Mouse (Mus musculus): ENCODE results near the gene Arr3. TPM values are rescaled to one million over a fixed set of nuclear protein-coding genes. Genes with fewer than 3 reads are reported as not detected.
A peak's percentile ranks its signal among the peaks of the same experiment; 100 is the strongest.

Arr3 gene
- polyA plus RNA-seq (2012; rRNA removed) = not detected in 2 replicates

GRCm38 (mm10) chrX:100605314-100605713 lies at the start of gene Arr3:
Gene Arr3, plus strand, starts transcription at chrX:100605497.
- no peak for DNase-seq (ENCODE audit: low read depth)

DNA sequence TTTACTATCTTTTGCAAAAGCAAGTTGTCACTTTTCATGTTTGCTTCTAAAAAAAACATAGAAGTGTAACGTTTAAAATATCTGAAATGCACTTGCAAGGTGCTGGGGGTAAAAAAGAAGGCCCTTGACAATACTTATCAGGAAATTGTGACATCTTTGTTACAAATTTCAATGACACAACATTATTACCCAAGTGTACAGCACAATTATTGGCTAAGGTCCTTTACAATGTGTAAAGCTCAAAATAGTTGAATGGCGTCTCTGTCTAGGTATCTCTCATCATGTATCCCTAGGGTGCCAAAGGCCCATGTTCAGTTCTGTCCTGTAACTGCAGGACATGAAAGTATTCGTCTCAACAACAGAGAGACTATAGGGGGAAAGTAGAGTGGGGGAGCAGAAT lies 49.3 kb upstream of the Arr3 start:
- no peak for DNase-seq (ENCODE audit: low read depth)

DNA sequence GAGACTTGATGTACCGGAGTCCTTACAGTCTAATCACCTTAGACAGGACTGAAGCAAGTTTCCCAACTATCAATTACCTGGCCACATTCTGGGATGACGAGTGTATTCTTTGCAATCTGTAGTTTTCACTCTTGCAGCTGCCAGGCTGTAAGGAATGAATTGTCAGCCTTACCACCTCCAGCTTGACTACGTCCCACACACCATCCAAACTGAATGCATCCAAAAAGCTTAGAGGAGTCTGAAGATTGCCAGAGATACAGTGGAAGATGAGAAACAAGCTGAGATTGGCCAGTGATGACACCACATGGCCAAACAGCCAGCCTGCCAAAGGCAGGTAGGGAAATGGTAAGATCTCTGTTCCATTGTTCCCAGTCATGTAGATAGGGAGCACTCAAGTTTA lies 39.6 kb upstream of the Arr3 start:
- DNase-seq (ENCODE audit: low read depth) = no peak

DNA sequence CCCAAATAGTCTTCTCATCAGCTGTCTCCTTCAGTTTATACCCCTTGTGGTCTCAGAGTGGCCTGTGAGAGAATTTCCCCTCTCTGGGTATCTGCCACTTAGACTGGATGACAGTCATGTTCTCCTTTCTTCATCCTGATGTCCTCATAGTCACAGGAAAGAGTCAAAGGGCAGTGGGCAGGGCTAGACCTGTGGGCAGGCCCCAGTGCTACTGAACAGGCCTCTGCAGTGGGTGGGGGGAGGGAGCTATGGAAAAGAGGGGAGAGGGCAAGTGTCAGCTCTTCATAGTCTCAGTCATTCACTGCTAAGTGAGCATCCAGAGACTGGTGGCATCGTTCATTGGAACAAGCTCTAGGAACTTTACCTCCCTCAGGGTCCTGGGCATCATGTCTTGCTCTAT lies 33.3 kb upstream of the Arr3 start, which contains the start of gene Awat1:
Gene Awat1, plus strand, starts transcription at position 301 of the 400 bp plus-strand sequence.
- no peak for DNase-seq (ENCODE audit: low read depth)

DNA sequence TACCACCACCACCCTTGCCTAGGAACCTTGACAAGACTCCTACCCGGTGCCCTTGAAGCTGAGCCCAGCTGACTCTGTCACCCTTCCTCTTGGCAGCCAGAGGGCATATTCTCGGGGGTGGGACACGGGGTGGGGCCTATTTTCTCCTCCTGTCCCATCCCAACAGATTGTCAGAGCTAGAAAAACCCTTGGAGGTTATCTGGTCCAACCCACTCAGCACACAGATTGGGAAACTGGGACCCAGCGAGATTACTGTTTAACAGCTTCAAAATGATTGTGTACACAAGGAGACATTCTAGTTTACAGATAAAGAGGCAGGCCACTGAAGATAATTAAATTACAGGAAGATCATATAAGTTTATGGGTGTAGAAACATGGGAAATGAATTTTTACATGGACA lies 10.5 kb upstream of the Arr3 start, which contains the start of gene P2ry4:
Gene P2ry4, minus strand, starts transcription at position 79 of the 400 bp plus-strand sequence.
- no peak for DNase-seq (ENCODE audit: low read depth)

DNA sequence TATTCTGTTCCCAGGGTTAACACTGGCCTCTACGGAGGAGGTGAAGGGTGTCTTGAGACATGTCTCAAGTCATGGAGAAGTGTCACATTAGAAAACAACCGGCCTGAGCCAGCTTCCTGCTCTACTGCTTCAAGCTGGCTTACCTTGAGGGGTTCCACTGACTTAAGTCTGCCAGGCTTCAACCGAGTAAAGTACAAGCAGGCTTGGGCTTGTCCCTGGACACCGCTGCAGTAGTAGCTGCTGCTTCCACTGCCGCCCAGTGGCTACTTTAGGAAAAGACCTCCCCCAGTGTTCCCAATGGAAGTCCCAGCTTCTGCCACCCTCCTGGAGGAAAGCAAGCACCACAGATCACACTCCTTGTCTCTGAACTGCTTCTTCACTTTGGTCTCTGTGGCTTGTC lies 7.9 kb upstream of the Arr3 start:
- DNase-seq (ENCODE audit: low read depth) = peak; percentile 47

DNA sequence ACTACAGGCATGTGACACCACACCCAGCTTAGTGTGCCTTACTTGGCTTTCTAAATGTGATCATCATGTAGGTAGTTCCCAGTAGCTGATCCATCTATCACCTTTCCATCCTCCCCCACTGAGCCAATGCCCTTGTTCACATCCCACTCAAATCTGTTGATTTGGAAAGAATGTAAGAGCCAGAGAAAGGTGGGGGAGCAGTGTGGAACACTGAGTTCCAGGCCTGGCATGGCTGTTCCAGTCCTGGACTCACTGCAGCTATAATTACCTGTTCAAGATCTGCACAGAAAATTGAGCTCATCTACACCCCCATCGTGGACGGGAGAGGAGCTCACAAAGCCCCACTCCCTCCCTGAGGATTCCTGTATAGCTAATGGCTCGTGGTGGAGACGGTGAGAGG lies 5.5 kb upstream of the Arr3 start:
- DNase-seq (ENCODE audit: low read depth) = no peak

DNA sequence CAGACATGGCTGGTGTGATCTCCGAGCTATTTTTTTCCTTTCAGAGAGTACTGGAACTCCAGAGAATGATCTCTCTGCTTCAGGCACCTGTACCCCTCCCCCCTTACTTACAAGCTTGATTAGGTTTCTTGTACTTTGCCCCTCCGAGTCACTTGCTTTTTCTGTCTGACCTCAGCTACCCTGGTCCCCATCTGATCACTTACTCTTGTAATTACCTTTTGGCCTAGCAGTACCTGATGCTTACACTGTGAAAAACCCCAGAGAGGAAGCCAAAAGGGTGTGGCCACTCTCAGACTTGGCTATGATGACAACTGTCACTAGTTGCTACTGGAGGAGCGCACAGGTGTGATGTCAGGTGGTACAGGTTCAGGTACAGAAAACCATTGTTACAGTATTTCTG lies 13.2 kb downstream of the Arr3 start:
- DNase-seq (ENCODE audit: low read depth) = no peak

GRCm38 (mm10) chrX:100621366-100621765 lies 16.1 kb downstream of the Arr3 start:
- DNase-seq (ENCODE audit: low read depth) = no peak

GRCm38 (mm10) chrX:100624242-100624641 lies 18.9 kb downstream of the Arr3 start:
- DNase-seq (ENCODE audit: low read depth) = no peak

DNA sequence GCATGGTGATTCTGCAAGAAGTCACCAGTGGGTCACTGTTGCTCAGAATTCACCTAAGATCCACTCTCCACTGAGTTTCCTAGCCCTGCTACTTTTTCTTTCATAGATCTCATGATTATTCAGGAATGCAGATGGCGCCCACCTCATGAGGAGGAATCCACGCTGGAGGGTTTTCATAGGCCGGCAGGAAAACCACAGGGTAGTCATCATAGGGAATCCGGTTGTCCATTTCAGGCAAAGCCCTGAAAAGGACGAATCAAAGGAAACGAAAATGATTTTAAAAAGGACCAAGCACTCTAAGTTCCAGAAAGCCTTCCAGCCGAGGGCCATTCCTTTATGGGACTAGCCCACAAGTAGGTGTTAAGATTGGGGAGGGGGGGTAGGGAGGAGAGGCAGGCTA lies 19.8 kb downstream of the Arr3 start:
- DNase-seq (ENCODE audit: low read depth) = no peak

GRCm38 (mm10) chrX:100625546-100625801 lies 20.2 kb downstream of the Arr3 start, which contains the start of gene Kif4:
Gene Kif4, plus strand, starts transcription at chrX:100625737.
- DNase-seq (ENCODE audit: low read depth) = no peak

- peak; percentile 38 for DNase-seq (ENCODE audit: low read depth)
Observed at GRCm38 (mm10) chrX:100625802-100626793, 20.8 kb downstream of the Arr3 start, which contains the start of gene Pdzd11. Gene Pdzd11, minus strand, starts transcription at chrX:100626568.

- no peak for DNase-seq (ENCODE audit: low read depth)
Observed at GRCm38 (mm10) chrX:100629076-100629475, 23.8 kb downstream of the Arr3 start.

- no peak for DNase-seq (ENCODE audit: low read depth)
Observed at GRCm38 (mm10) chrX:100638477-100638876, 33.2 kb downstream of the Arr3 start.

GRCm38 (mm10) chrX:100652848-100653247 lies 47.6 kb downstream of the Arr3 start:
- DNase-seq (ENCODE audit: low read depth) = no peak

- no peak for DNase-seq (ENCODE audit: low read depth)
Observed at GRCm38 (mm10) chrX:100664825-100665224, 59.5 kb downstream of the Arr3 start.

Other genes with a start within 250 kb of the Arr3 start
- gene Otud6a, start 176.5 kb upstream of the Arr3 start, polyA plus RNA-seq (2012; rRNA removed) = not detected in 2 replicates
- gene Awat2, start 162.8 kb upstream of the Arr3 start, polyA plus RNA-seq (2012; rRNA removed) = 0.42 and 0.66 TPM in 2 replicates
- gene Igbp1, start 111.2 kb upstream of the Arr3 start, polyA plus RNA-seq (2012; rRNA removed) = 33.3 and 33.6 TPM in 2 replicates
- gene Dgat2l6, start 80.7 kb upstream of the Arr3 start, polyA plus RNA-seq (2012; rRNA removed) = not detected in 2 replicates
- not detected in 2 replicates for gene Awat1, start 33.2 kb upstream of the Arr3 start, polyA plus RNA-seq (2012; rRNA removed)
- gene P2ry4, start 10.6 kb upstream of the Arr3 start, polyA plus RNA-seq (2012; rRNA removed) = 0.03 TPM in 1 of 2 replicates, not detected in the other
- 0.27 and 0.30 TPM in 2 replicates for gene Kif4, start 20.2 kb downstream of the Arr3 start, polyA plus RNA-seq (2012; rRNA removed)
- gene Pdzd11, start 21.1 kb downstream of the Arr3 start, polyA plus RNA-seq (2012; rRNA removed) = 30.7 and 34.2 TPM in 2 replicates
- 2.1 and 2.2 TPM in 2 replicates for gene Gdpd2, start 124.4 kb downstream of the Arr3 start, polyA plus RNA-seq (2012; rRNA removed)
- 12.6 and 13.4 TPM in 2 replicates for gene Dlg3, start 162.2 kb downstream of the Arr3 start, polyA plus RNA-seq (2012; rRNA removed)